Mouse (Mus musculus) small intestine, adult 2 months (tissue): ENCODE results near the gene Axin2. TPM values are rescaled to one million over a fixed set of nuclear protein-coding genes. Genes with fewer than 3 reads are reported as not detected.

Experiments
- H3K27ac ChIP-seq: fragments of 200-500 bp; 2 replicates; pipeline ENCODE4 v1.5.1; 2012; ENCODE audit warnings: low read depth, low read length, control low read depth, inconsistent platforms; ENCODE audit not compliant: insufficient read depth
- H3K27me3 ChIP-seq: fragments of 200-500 bp; 2 replicates; pipeline ENCODE4 v1.6.1; 2012; ENCODE audit warnings: mild to moderate bottlenecking, moderate library complexity, low read length, inconsistent platforms; ENCODE audit not compliant: control insufficient read depth, insufficient read depth
- H3K36me3 ChIP-seq: fragments of 200-500 bp; 2 replicates; pipeline ENCODE4 v1.6.1; 2012; ENCODE audit warnings: mild to moderate bottlenecking, low read length, control low read depth, inconsistent platforms; ENCODE audit not compliant: control insufficient read depth, insufficient read depth
- H3K4me1 ChIP-seq: fragments of 200-500 bp; 2 replicates; pipeline ENCODE4 v1.6.1; 2012; ENCODE audit warnings: low read length, inconsistent platforms, mixed read lengths; ENCODE audit not compliant: control insufficient read depth, insufficient read depth, insufficient read length
- H3K4me3 ChIP-seq: fragments of 200-500 bp; 2 replicates; pipeline ENCODE4 v1.5.1; 2012; ENCODE audit warnings: low read depth, mild to moderate bottlenecking, control low read depth, inconsistent platforms, low read length, moderate library complexity
- CTCF ChIP-seq: fragments of 200-500 bp; IDR thresholded peaks from 2 replicates; pipeline ENCODE4 v1.5.1; 2012; ENCODE audit warnings: low read depth, mild to moderate bottlenecking, control low read depth, inconsistent platforms, low read length, moderate library complexity, mixed read lengths; ENCODE audit not compliant: insufficient replicate concordance, insufficient read length; ENCODE audit errors: extremely low read depth
- POLR2A ChIP-seq: fragments of 200-500 bp; IDR thresholded peaks from 2 replicates; pipeline ENCODE4 v1.6.1; 2012; ENCODE audit warnings: low read depth, mild to moderate bottlenecking, control low read depth, inconsistent platforms, low read length, moderate library complexity
- WGBS: fragments of 180-500 bp; shearing (Covaris S2); methylation state at CpG from one replicate; pipeline ENCODE4 v1.1.7; 2018; 5-methylcytosine and 5-hydroxymethylcytosine counted together
- polyA plus RNA-seq: library from polyadenylated mRNA; depleted of rRNA; stranded (reverse); fragments of >200 nt; gene quantifications from 2 replicates; pipeline ENCODE4 v1.2.3, GENCODE M21; 2012; rRNA removed

Gene Axin2
- polyA plus RNA-seq, 1 experiment = 48.5 TPM

DNA sequence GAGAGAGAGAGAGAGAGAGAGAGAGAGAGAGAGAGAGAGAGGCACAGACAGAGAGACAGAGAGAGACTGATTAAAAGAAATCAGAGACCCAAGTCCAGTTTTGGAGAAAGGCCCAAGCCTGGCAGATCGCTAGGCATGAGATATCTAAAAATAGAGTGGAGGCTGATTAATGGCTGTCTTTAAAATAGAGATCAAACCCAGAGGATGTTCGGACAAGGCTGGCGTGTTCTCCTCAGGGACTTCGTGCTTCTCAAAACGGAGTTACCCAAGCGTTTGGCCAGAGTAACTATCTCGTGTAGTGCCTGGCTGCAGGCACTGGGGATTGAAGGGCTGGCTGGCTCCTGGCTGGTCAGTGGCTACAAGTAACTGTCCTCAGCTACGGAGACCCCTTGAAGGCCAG is 69.8 kb downstream of the Axin2 start:
- Histone ChIP-seq H3K36me3 (no peaks in the 10 kb centered on the region), H3K4me3 (no peak overlapping the region), H3K27me3 (no peaks in the 10 kb centered on the region), H3K4me1 (no peaks in the 10 kb centered on the region), H3K27ac (no peak overlapping the region)
- 86% methylated on average over 8 of the region's 8 CpGs for WGBS
- TF ChIP-seq POLR2A = no peak
- TF ChIP-seq CTCF = no peak

DNA sequence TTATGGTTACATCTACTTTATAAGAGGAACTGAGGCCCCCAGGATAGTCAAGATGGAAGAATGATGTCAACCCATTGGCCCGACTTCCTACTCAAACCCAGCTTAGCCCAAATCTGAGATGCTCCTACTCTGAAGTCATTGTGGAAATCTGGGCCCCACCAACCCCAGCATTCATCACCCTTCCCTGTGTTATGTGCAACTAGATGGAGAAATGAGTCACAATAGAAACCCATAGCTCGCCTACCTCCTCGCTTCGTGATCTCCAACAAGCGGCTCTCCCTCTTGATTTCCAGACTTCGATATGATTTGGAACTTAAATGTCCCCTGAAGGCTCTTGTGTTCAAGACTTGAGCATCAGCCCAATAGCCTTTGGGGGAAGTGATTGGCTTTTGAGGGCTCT is 73.3 kb downstream of the Axin2 start:
- Histone ChIP-seq H3K4me3 (no peak overlapping the region), H3K4me1 (no peaks in the 10 kb centered on the region), H3K27ac (no peak overlapping the region), H3K36me3 (no peaks in the 10 kb centered on the region), H3K27me3 (no peaks in the 10 kb centered on the region)
- 97% methylated on average over 6 of the region's 6 CpGs for WGBS
- TF ChIP-seq CTCF (no peak), POLR2A (no peak)

DNA sequence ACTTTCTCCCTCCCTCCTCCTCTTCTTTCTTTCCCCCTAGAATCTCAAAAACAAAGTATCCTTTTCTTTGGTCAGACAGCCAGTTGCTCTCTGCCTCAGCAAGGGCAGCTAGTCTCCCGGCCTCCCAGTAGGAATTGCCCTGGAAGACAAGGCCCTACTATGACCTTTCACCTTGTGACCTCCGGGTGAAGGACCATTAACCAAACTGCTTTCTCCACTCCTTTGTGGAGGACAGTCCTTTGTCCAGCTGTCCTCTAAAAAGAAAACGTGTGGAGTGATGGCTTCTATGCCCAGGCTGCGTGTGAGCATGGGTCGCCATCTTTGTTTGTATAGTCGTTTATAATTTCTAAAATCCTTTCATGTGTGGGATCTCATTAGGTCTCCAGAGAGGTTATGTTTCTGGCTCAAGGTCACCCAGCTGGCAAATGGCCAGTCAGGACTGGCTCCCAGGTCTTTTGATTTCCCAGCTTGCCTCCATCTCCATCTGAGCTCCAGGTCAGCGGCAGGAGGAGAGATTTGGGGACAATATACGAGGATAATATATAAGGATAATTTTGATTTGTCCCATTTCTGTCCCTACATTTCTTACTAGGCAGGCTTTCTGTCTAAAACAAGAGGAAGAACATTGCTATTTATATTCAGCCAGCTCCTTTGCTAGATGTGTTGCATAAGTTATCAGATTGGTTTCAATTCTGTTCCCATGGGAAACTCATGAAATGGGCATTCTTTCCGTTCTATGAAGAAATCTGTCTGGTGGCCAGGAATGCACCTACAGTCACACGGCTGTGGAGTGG is 75.2 kb downstream of the Axin2 start:
- H3K36me3 ChIP-seq = no peaks in the 10 kb centered on the region
- H3K4me3 ChIP-seq = no peak overlapping the region
- no peaks in the 10 kb centered on the region for H3K4me1 ChIP-seq
- no peak overlapping the region for H3K27ac ChIP-seq
- H3K27me3 ChIP-seq = no peaks in the 10 kb centered on the region
- WGBS = 89% methylated on average over 10 of the region's 10 CpGs
- TF ChIP-seq POLR2A (no peak), CTCF (no peak)

DNA sequence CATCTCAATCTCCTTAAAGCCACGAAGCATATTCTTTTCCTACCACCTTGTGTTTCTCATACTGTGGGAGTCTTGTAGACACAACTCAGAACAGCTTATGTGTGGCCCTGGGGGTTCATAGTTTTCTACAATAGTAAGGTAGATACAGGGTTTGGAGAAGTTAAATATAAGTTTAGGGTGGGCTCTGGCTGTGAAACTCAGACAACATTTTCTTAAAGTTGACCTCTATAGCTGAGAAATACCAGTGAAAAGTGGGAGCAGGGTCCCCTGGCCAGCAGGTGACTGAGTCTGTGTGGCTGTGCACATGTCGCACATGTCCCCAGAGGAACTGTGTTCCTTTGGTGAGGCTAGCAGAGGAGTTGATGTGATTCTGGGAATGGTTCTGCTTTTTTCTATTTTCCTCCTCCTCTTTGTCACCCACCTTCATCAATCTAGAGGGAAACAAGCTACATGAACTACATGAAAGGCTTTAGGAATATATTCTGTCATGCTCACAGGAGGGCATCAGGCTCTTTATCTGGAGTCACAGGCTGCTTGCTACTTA is 75.9 kb downstream of the Axin2 start:
- H3K4me3 ChIP-seq = no peak overlapping the region
- 94% methylated on average over 2 of the region's 2 CpGs for WGBS

DNA sequence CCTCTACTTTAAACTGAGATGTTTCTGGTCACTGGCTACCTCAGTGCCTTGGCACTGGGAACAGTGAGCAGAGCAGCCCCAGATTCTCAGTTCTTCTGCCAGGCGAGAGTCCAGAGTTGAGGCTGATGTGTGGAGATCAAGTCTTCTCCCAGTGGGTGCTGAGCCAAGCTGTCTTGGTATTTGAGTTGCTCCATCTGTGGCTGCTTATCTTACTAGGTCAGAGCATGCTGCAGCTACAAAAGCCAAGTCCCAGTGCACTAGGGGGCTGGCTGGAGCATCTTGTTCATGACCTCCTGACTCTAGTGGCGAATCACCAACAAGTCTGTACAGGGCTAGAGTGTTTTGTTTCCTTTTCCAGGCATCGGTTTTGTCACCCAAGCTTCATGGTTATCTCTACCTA is 77.7 kb downstream of the Axin2 start:
- WGBS = 89% methylated on average over 3 of the region's 3 CpGs
- Histone ChIP-seq H3K4me1 (no peaks in the 10 kb centered on the region), H3K4me3 (no peak overlapping the region), H3K27ac (no peak overlapping the region), H3K36me3 (no peaks in the 10 kb centered on the region), H3K27me3 (no peaks in the 10 kb centered on the region)
- TF ChIP-seq CTCF (no peak), POLR2A (no peak)

More for the DNA sequence above, 75.9 kb downstream of the Axin2 start:
- Histone ChIP-seq H3K27me3 (no peaks in the 10 kb centered on the region), H3K4me1 (no peaks in the 10 kb centered on the region), H3K36me3 (no peaks in the 10 kb centered on the region), H3K27ac (no peak overlapping the region)
- no peak for TF ChIP-seq CTCF
- TF ChIP-seq POLR2A = no peak

Other genes with a start within 250 kb of the Axin2 start
- not detected in 2 replicates for gene E030025P04Rik, start 224.0 kb downstream of the Axin2 start, polyA plus RNA-seq